Mouse (Mus musculus) adrenal gland, postnatal 4 days (tissue): Measurements from ENCODE around the gene Steap3. TPM values are rescaled to one million over a fixed set of nuclear protein-coding genes. Genes with fewer than 3 reads are reported as not detected.

Experiments used
- DNase-seq, 2 experiments: peaks; one replicate each; pipeline ENCODE4 v3.0.0; 2021 to 2022; ENCODE audit warnings: low spot score in 2 of 2, mixed read lengths in 2 of 2
- total RNA-seq, 2 experiments: library from RNA; stranded (reverse); gene quantifications; 2 replicates each; pipeline ENCODE4 v1.2.3; 2021

Gene Steap3
- total RNA-seq, 2 experiments from 2014 or later: 31.0 to 35.7 TPM

DNA sequence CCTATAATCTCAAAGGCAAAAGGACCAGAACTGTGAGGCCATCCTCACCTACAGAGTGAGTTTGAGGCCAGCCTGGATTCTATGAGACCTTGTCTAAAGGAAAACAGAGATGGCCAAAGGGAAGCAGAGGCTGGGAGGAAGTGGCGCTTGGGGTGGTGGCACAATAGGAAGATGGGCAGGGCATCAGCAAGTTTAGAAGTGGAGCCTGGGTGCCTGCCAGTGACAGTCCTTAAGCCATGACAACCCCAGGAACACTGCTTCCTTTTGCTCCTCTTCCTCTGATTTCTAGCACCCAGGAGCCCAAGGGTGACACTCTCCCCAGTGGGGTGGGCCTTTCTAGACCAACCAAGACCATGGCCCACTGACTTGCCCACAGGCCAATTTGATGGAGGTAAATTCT, 21.3 kb downstream of the Steap3 start:
- no peak for DNase-seq

DNA sequence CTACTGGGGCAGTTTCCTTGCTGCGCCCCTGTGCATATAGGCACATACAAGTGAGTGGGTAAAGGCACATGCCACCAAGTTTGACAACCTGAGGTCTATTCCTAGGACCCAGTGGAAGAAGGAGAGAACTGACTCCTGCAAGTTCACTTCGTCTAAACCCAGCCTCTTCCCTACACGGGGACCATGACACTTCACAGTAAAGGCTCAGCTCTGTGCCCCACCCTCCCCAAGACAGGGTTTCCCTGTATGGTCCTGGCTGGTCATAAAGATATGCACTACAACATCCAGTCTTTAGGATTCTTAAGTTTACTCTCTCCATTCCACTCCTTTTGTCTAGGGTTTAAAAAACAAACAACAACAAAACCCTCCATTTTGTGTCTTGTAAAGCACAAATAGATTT, 21.9 kb downstream of the Steap3 start:
- no peak for DNase-seq

DNA sequence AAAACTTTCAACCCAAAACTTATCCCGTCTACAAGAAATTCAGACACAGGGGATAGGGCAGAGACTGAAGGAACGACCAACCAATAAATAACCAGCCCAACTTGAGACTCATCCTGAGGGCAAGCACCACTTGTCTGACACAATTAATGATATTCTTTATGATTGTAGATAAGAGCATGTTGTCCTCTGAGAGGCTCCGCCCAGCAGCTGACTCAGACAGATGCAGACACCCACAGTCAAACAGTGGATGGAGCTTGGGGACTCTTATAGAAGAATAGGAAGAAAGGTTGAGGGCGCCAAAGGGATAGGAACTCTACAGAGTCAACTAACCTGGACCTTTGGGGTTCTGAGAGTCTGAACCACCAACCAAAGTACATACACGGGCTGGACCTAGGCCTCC, 22.7 kb downstream of the Steap3 start:
- DNase-seq: no peak

DNA sequence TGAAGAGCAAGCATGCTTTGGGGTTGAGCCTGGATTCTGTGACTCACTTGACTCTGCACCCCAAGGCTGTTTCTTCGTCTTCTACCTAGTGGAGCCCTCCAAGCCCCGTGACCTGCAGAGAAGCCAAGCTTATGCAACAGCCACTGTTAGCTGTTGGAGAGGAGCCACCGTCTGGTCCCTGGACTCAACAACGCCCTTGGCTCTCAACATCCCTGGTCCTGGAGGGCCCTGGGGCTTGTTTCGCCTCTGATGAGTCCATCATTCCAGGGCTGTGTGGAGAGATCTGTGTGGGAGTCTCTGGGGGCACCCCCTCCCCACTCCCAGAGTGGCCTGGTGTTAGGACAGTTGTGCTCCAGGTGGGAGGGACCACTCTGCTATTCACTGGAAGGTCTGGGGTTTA, 24.3 kb downstream of the Steap3 start:
- DNase-seq: peak; percentile 25 to 57

DNA sequence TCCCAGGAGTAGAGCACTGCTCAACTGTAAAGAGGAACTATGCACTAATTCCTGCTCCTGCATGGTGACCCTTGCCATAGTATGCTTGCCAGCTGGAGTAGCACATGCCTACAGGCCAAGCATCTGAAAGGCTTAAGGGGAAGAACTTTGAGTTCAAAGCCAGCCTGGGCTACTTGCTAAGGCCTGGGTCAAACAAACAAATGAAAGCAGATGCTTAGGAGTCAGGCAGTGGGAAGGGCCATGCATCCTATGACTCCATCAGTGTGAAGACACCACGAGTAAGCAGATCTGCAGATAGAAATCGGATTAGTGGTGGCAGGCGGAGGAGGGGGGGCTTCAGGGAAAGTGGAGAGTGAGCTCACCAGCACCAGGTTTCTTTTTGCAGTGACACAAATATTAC, 25.2 kb downstream of the Steap3 start:
- DNase-seq: no peak

DNA sequence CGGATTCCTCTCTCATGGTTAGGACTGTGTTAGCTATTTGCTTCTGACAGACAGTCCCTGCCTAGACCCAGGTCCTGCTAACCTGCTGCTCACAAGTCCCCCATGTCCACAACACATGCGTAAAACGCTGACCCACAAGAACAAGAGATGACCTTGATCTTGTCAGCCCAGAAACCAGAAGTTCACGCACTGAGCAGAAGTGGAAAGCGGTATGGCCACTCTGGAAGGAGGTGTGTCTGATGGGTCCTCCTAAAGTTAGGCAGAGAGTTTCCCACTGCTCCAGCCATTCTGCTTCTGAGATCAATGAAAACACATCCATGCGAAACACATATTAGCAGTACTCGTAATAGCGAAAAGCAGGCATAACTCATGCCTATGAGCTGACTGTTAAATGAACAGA, 25.6 kb downstream of the Steap3 start:
- DNase-seq: no peak

DNA sequence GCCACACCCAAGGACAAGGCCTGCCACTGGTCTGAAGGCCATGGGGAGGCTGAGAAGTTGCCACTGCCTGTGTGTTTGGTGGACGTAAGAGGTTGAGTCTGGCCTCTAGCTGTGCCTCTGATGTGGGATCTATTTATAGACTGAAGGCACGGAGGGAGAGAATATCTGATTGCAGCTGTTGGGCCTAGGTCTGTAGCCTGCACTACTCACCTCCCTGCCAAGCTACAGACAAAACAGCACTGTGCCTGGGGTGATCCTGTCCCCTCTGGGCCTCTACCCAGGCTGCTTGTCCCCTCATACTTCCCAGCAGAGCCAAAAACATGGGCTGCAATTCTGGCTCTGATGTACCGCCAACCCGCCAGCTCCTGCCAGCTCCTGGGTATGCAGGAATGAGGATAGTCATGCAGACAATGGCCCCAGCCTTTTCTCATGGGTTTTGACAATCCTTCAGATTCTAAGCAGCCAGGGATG, 26.8 kb downstream of the Steap3 start:
- no peak for DNase-seq

DNA sequence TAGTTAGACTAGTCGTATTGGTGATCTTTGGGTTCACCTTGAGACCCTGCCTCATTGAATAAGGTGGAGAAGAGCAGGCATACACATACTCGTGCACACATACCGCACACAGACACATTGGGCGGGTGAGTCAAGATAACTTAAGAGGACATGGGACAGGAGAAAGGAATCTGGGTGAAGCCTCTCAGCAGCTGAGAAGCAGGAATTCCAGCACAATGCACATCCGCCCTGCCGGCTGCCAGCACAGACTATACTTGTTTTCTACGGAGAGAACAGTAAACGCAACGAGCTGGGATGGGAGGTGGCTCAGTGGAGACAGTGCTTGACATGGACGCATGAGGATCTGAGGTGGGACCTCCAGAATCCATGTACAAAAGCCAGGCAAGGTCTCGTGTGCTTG, 27.9 kb downstream of the Steap3 start:
- no peak for DNase-seq

DNA sequence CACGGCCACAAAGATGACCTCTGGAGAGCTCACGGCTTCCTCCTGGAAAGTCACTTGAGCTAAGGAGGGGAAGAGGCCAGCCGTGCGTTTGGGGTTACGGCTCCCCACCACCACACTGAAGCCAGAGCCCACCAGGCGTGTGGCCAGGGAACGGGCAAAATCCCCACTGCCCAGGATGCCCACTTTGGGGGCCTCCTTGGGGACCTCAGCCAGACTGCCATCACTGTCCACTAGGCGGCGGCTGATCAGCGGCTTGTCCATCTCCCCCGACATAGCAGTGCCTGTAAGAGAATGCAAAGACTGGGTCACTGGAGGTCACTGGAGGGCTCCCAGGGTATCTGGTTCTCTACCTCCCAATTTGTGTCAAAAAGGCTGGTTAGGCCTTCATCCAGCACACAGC, 28.5 kb downstream of the Steap3 start:
- DNase-seq: no peak

DNA sequence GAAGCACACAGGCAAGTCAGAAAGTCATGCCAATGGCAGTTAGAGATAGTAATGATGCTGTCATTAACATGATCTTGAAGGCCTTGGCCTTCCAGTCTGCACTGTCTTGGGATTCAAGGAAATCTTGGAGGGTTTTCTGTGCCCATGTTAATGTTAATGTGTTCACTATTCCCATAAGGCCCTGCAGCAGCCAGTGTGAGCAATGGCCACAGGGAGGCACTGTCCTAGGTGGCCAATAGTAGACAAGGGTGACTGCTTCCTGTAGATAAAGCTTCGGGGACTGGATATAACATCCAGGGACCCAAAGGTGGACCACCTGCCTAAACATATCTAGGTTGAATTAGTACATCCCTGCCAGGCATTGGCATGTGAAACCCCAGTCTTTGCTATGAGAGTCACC, 35.4 kb downstream of the Steap3 start:
- DNase-seq: no peak

DNA sequence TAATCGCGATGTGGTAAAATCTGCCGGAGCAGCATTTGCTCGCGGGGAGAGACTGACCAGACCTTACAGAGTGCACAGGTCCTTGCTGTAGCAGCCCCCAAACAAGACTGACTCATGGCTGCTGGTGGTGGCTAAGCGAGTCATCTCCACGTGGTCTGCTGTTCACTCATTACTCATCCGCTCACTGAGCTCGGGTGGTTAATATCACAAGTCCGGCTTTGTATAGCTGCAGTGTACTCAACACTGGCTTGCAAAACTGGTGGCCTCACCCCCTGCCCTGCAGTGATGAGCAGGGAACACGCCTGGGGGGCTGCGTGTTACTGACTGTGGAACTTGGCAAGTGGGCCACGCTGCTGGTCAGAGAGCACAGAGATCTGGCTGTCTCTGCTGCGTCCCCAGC, 36.1 kb downstream of the Steap3 start:
- no peak for DNase-seq

DNA sequence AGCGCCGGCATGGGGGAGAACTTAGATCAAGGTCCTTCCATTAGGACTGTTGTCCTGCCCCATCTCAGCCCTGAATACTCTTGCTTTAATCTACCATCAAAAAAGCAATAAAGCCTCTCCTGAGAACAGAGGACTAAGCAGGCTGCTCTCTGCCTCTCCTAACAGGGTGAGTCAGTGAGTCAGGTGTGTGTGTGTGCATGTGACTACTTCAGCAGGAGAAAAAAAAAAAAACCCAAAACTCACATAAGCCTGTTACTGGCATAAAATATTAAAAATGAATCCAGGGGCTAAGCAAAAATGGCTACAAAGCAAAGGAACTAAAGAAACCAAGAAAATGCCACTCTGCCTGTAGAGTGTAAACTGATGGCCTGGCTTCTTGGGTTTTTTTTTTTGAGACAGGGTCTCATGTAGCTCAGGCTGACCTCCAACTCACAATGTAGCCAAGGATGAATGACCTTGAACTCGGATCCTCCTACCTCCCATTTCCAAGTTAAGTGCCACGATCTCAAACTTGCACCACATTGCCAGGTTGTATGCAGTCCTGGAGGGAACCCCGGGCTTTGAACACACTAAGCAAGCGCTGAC, 36.8 kb downstream of the Steap3 start:
- DNase-seq: no peak

DNA sequence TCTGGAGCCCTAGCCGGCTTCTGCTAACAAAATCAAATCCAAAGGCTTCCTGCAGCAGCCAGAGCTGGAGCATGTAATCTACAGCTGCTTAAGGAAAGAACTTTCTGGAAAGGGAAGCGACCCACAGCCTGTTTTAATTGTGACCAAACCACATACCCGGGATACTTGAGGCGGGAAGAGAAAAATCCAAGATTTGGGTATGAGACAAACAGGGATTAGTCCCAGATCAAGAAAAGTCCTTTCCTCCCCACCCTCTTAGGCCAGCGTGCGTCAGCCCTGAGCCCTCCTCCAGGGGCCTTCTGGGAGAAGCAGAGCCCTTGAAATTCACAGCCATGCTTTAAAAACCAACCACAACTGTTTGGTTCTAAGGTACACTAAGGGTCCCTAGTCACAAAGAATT, 40.3 kb downstream of the Steap3 start:
- DNase-seq: no peak

DNA sequence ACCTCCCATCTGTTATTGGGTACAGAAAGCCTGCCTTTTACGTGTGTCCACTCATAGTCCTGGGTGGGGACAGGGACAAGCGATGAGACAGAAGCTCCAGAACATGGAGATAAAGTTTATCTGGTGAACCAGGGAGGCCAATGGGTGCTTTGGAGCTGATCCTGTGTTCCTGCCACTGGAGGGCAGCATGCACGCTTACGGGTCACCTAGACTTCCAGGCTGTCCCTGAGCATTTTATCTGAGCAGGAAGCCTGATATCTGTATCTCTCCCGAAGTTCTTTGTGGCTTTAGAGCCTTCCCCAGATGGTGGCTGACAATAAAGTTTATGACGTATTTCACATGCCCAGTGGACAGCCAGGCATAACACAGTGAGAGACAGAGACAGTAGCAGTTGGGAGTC, 41.2 kb downstream of the Steap3 start:
- no peak for DNase-seq

DNA sequence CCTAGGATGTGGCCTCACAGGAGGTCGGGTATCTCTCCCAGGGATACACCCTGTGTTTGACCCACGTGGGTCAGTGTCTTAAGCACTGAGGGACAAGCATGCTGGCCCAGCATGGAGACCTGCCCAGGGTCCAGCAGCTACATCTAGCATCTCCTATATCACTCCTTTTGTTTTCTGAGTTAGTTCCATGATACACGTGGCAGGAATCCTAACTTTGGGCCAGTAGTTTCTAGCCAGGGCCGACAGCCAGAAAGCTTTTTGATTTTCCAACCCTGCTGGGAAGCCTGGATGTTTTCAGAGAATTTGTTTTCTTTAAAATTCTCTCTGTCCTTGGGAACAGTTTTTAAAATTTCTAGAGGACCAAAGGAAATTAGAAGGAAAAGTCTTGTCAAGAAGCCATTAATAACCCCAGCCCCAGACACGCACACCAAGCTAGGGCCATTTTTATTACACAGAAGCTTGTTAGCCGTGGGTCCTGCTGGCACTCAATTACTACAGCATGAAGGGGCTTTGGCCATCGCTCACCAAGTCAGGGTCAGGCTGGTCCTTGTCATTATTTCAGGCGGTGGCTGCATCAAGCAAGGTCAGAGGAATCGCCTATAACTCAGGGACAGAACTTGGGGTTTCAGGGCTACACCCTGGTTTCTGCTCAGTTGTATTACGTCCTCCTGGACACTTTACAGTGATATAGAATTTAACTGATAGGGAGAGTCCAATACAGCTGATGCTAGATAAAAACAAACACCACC, 42.6 kb downstream of the Steap3 start:
- DNase-seq: no peak

DNA sequence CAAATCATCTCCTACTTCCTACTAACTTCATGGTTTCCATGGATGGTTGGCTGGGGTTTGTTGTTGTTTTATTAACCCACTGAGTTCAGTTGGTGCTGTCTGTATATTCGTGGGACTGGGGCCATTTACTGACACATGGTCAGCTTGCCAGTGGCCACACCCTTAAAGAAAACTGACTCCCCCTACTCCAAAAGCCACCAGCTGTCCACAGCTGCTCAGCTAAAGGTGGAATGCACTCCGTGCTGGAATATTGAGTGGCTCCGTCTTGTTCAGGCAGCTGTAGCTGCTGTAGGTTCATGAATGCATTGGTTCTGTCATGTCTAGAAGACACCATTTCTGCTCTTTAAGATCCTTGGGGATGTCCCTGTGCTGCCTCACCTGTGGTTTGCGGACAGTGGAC, 48.9 kb downstream of the Steap3 start:
- DNase-seq: no peak

DNA sequence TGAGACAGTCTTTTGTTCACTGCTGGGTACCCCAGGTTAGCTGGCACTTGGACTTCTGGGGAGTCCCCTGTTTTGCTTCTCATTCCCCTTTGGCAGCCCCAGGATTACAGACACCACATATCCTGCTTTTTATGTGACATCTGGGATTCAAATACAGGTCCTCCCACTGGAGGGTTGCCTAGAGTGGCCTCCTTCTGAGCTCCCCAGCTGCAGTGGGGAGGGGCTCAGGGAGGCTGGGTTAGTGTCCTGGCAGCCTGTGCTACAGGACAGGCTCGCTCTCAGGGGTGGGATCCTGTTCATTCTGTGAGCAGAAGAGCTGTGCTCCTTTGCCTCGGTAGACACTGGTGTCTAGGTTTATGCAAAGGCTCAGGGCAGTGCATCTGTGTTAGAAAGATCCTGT, 51.2 kb downstream of the Steap3 start:
- no peak for DNase-seq

DNA sequence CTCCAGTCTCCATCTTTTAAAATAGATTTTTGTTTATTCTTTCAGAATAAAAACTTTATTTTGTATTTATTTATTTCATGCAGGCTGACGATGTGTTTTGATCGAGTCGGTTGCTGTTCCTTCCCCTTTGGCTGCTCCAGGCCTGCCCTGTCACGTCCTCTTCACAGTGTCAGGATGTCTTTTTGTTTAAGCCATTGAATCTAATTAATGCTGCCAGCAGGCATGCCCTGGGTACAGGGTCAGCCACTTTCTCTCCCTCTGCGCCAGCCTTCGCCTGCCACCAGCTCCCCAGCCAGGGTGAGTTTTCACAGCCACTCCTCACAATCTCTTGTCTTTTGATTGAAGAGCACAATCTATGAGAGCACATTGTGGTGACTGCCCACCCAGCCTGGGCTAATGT, 51.7 kb downstream of the Steap3 start:
- DNase-seq: no peak

DNA sequence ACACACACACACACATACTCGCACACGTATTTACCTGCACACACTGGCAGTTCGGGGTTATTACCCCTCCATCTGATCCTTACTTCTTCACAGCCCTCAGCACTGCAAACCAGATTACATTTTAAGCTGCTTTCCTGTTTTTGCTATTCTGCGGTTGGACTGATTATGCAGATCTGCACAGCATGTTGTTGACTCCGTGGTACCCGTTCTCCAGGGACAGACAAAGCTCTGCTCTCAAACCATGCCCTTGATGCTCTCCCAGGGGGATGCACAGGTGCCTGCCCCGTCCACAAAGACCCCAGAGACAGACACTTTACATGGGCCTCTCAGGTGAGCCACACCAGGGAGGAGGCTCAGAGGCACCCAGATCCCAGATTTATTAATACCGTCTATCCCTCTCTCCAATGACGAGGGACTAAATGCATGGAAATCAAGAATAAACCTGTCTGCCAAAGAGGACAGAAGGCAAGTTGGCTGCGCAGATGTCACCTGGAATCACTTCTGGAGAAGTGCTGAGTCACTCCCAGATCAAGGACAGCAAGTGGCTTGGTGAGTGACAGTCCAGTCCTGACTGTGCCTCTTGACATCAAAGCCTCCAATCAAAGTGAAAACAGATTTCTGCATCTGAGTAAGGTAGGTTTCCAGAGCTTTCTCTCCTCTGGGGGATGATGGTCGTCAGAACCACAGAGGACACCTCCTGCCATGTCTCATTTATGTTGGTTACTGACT, 63.8 kb downstream of the Steap3 start:
- no peak for DNase-seq

DNA sequence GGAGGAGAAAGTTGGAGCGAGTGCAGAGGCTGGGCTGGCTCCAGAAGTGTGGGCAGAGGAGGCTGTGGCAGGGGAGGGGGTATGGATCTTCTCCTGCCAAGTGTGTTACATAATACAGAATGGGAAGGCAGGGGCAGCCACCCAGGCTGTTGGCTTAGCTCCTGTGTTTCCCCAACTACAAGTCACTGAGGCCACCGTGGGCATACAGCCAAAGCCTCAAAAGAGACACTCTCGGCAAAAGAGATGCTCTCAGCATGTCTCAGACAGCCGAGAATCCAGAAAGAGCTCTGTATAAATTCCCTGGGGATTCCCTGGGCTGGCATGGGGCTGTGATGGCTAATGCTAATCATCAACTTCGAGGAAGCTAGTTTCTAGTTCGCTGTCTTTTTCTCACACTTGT, 64.9 kb downstream of the Steap3 start:
- no peak for DNase-seq

DNA sequence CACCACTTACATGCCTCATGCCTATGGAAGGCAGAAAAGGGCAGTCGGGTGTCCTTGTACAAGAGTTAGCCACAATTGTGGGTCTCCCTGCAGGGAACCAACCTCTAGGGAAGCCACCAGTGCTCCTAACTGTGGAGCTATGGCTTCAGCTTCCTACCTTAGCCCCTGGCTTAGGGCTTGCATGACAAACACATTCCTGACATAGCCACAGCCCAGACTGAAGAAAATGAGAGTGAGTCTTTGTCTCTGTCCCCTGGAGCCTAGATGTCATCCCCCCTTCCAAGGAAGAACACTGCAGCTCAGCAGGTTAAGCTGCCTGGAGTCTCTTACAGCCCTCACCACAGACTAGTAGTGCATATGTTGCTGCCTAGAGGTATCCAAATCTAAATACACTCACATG, 67.7 kb downstream of the Steap3 start:
- DNase-seq: no peak

DNA sequence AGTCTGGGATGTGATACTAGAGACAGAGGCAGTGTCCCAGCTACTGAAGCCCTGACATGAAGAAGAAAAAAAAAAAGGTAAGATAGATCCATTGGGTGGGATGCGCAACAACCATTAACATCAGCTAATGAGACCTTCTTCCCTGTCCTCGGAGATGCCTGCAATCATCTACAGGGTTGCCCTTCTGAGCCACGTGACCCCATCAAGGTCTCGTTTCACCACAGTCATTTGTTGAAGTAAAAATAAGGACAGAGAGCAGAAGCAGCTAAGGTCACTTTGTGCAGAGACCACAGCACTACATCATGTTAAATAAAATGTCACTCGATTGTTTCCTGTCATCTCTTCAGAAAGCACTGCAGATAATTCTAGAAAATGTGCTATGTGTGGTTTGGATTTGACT, 68.7 kb downstream of the Steap3 start:
- no peak for DNase-seq

DNA sequence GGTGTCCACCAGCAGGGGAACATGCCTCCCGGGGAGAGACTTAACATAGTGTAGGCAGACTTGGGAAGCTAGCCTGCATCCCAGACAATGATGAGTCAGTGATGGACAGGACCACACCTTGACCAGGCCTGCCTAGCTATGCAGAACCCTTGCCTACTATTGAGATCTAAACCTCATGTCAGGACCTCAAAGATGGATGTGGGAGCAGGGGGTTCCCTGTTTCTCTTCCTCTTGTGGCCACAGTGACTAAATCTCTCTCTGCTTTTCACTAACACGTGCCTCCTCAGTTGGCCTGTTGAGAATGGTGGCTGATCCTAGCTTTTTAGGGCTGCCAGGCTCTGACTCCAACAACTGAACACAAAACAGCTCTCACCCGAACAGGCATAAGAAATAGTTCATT, 70.0 kb downstream of the Steap3 start:
- no peak for DNase-seq
